Mouse (Mus musculus): Measurements from ENCODE around the gene Plcb4.

- no peak for TF ChIP-seq CTCF (IDR thresholded peaks at IDR 0.05; ENCODE audit: low read depth)
- no peak for TF ChIP-seq EP300 (optimal IDR thresholded peaks at IDR 0.05)
Measured at GRCm38 (mm10) chr2:135820691-135821090, 161.9 kb downstream of the Plcb4 start.
